Mouse (Mus musculus) small intestine, adult 2 months (tissue): ENCODE results near the gene Stk35.

Source experiments
- CTCF ChIP-seq: fragments of 200-500 bp; IDR thresholded peaks from 2 replicates; pipeline ENCODE4 v1.5.1; 2012; ENCODE audit warnings: low read depth, mild to moderate bottlenecking, control low read depth, inconsistent platforms, low read length, moderate library complexity, mixed read lengths; ENCODE audit not compliant: insufficient replicate concordance, insufficient read length; ENCODE audit errors: extremely low read depth
- POLR2A ChIP-seq: fragments of 200-500 bp; IDR thresholded peaks from 2 replicates; pipeline ENCODE4 v1.6.1; 2012; ENCODE audit warnings: low read depth, mild to moderate bottlenecking, control low read depth, inconsistent platforms, low read length, moderate library complexity

DNA sequence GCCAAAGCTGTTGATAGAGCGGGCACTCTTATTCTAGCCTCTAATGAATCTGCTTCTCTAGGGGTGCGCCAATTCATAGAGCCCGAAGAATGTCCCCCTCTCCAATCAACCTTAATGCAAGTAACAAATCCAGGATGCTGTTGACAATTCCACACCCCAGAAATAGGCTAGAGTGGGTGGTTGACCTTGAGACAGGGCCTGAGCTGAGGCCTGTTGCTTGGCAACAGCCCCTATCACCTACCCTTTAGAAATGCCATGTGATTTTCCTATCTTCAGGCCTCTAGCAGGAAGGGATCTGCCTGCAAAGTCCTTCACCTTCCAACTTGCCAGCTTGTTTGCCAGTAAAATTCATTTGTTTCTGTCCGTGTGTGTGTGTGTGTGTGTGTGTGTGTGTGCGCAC is 70.9 kb downstream of the Stk35 start:
- no peak for TF ChIP-seq CTCF
- TF ChIP-seq POLR2A: no peak
